Mouse (Mus musculus): ENCODE measurements around the gene Fgd4. TPM values are rescaled to one million over a fixed set of nuclear protein-coding genes. Genes with fewer than 3 reads are reported as not detected.
A peak's percentile ranks its signal among the peaks of the same experiment; 100 is the strongest.
"Not testable (repeated sequence)": the region's sequence is repeated elsewhere in the genome, so short reads cannot be mapped to it uniquely, and the experiment has no call there.

Gene Fgd4
- total and polyA plus RNA-seq, 2 experiments from 2014 or later = 13.4 to 27.6 TPM

- H3K4me3 ChIP-seq (ENCODE audit: low read length) = no peak overlapping the region
- no peak overlapping the region for H3K4me2 ChIP-seq (ENCODE audit: low read depth, low read length)
- H3K36me3 ChIP-seq (ENCODE audit: insufficient read depth, low read length) = no peaks in the 10 kb centered on the region
- 82% methylated on average over 2 of the region's 2 CpGs for WGBS
- H3K4me1 ChIP-seq (ENCODE audit: insufficient read depth, low read length) = no peaks in the 10 kb centered on the region
- no peak for DNase-seq (ENCODE audit: low spot score)
- no peak for TF ChIP-seq CTCF (IDR thresholded peaks at IDR 0.05; ENCODE audit: low read depth)
- no peak overlapping the region for H3K9ac ChIP-seq (replicated peaks; ENCODE audit: low read length)
- no peak overlapping the region for H3K27ac ChIP-seq
- ATAC-seq = no peak
- no peaks in the 10 kb centered on the region for H3K27me3 ChIP-seq (ENCODE audit: insufficient read depth, low read length)
- H3K9me3 ChIP-seq (ENCODE audit: low read length) = no peaks in the 10 kb centered on the region
These were observed 51.2 kb downstream of the Fgd4 start for GRCm38 (mm10) chr16:16549105-16549504.

DNA sequence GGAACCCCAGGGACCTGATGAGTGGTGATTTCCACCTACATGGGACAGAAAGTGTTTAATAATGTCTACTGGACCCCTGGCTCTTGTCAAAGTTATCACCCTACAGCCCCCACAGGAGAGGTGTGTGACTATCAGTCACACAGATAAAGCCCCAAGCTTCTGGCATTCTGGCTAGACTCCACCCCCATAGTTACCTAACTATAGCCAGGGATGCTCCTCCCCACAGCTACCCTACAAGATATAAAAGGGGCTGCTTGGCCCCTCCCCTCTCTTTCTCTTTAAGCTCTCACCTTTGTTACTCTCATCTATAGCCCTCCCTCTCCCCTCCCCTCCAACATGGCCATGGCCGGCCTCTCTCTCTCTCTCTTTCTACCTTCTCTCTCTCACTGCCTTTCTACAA, 53.7 kb downstream of the Fgd4 start:
- H3K4me2 ChIP-seq (ENCODE audit: low read depth, low read length) = no peak overlapping the region
- H3K27ac ChIP-seq = no peak overlapping the region
- DNase-seq (ENCODE audit: low spot score) (no peak), ATAC-seq (no peak)
- TF ChIP-seq CTCF (IDR thresholded peaks at IDR 0.05; ENCODE audit: low read depth) = no peak
- no peaks in the 10 kb centered on the region for H3K9me3 ChIP-seq (ENCODE audit: low read length)
- no peaks in the 10 kb centered on the region for H3K27me3 ChIP-seq (ENCODE audit: insufficient read depth, low read length)
- 22% methylated on average over 1 of the region's 1 CpGs for WGBS
- H3K4me3 ChIP-seq (ENCODE audit: low read length) = no peak overlapping the region
- no peaks in the 10 kb centered on the region for H3K36me3 ChIP-seq (ENCODE audit: insufficient read depth, low read length)
- H3K9ac ChIP-seq (replicated peaks; ENCODE audit: low read length) = no peak overlapping the region
- no peaks in the 10 kb centered on the region for H3K4me1 ChIP-seq (ENCODE audit: insufficient read depth, low read length)

DNA sequence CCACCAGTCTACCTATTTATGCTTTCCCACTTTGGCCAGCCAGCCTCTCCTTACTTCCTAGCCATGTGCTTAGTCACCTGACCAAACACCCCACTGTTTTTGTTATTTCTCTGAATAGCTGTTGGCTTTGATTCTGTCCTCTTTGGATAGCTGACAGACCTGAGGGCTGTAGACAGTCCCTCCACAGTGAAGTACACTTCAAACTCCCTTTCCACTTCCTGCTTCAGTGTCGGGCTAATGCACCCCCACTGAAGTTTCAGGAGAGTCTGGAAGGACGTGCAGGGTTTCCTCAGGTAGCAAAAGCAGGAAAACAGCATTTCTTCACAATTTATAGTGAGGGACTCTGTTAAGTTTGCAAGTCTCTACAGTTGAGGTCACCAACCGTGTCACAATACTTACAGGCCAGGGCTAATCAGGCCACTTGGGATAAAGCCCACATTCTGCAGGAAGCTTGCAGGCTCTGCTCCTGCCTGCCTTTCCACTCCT, 57.4 kb downstream of the Fgd4 start:
- Histone ChIP-seq H3K27ac (no peak overlapping the region), H3K36me3 (ENCODE audit: insufficient read depth, low read length) (no peaks in the 10 kb centered on the region), H3K27me3 (ENCODE audit: insufficient read depth, low read length) (no peaks in the 10 kb centered on the region), H3K4me2 (ENCODE audit: low read depth, low read length) (no peak overlapping the region), H3K4me1 (ENCODE audit: insufficient read depth, low read length) (no peaks in the 10 kb centered on the region), H3K9ac (replicated peaks; ENCODE audit: low read length) (no peak overlapping the region), H3K4me3 (ENCODE audit: low read length) (no peak overlapping the region), H3K9me3 (ENCODE audit: low read length) (no peaks in the 10 kb centered on the region)
- ATAC-seq = no peak
- DNase-seq (ENCODE audit: low spot score) = peak; percentile 28
- WGBS = 57% methylated on average over 3 of the region's 3 CpGs
- no peak for TF ChIP-seq CTCF (IDR thresholded peaks at IDR 0.05; ENCODE audit: low read depth)

- not testable (repeated sequence) for DNase-seq (ENCODE audit: low spot score)
These were observed 61.0 kb downstream of the Fgd4 start for GRCm38 (mm10) chr16:16539396-16539795.

GRCm38 (mm10) chr16:16535232-16535631, 65.1 kb downstream of the Fgd4 start:
- ATAC-seq (no peak), DNase-seq (ENCODE audit: low spot score) (no peak)
- TF ChIP-seq CTCF (IDR thresholded peaks at IDR 0.05; ENCODE audit: low read depth) = no peak
- Histone ChIP-seq H3K27me3 (ENCODE audit: insufficient read depth, low read length) (no peaks in the 10 kb centered on the region), H3K4me3 (ENCODE audit: low read length) (no peak overlapping the region), H3K27ac (no peak overlapping the region), H3K9me3 (ENCODE audit: low read length) (no peaks in the 10 kb centered on the region), H3K36me3 (ENCODE audit: insufficient read depth, low read length) (no peaks in the 10 kb centered on the region), H3K4me2 (ENCODE audit: low read depth, low read length) (no peak overlapping the region), H3K9ac (replicated peaks; ENCODE audit: low read length) (no peak overlapping the region), H3K4me1 (ENCODE audit: insufficient read depth, low read length) (no peaks in the 10 kb centered on the region)
- 63% methylated on average over 2 of the region's 2 CpGs for WGBS

More at GRCm38 (mm10) chr16:16539396-16539795, 61.0 kb downstream of the Fgd4 start:
- WGBS = 77% methylated on average over 2 of the region's 2 CpGs
- H3K36me3 ChIP-seq (ENCODE audit: insufficient read depth, low read length); H3K9ac ChIP-seq (replicated peaks; ENCODE audit: low read length); H3K4me2 ChIP-seq (ENCODE audit: low read depth, low read length); H3K4me3 ChIP-seq (ENCODE audit: low read length); ATAC-seq; H3K4me1 ChIP-seq (ENCODE audit: insufficient read depth, low read length); H3K27ac ChIP-seq; H3K9me3 ChIP-seq (ENCODE audit: low read length); H3K27me3 ChIP-seq (ENCODE audit: insufficient read depth, low read length): not testable (repeated sequence)

DNA sequence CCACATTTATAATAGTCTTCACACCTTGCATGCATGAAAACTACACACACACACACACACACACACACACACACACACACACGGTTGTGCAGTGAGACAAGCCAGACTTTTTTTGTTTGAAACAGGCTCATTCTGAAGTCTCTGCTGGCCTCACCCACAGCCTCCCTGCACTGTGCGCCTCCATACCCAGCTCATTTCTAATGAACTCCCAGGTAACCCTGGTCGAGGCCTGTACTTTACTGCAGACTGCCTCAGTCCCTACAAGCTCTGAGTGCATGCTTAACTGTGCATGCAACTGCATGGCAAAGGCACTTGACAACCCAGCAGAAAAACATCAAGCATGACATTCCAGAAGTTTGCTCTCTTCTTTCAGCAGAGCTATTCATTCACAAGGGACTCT, 72.3 kb downstream of the Fgd4 start:
- no peaks in the 10 kb centered on the region for H3K36me3 ChIP-seq (ENCODE audit: insufficient read depth, low read length)
- no peak overlapping the region for H3K9ac ChIP-seq (replicated peaks; ENCODE audit: low read length)
- no peak for TF ChIP-seq CTCF (IDR thresholded peaks at IDR 0.05; ENCODE audit: low read depth)
- ATAC-seq (no peak), DNase-seq (ENCODE audit: low spot score) (peak; percentile 6)
- H3K4me1 ChIP-seq (ENCODE audit: insufficient read depth, low read length) = peaks cover 4% of the 10 kb centered on the region; the same call in 1 of the 2 replicates
- no peaks in the 10 kb centered on the region for H3K9me3 ChIP-seq (ENCODE audit: low read length)
- H3K4me2 ChIP-seq (ENCODE audit: low read depth, low read length) = no peak overlapping the region
- H3K27ac ChIP-seq = no peak overlapping the region
- no peak overlapping the region for H3K4me3 ChIP-seq (ENCODE audit: low read length)
- H3K27me3 ChIP-seq (ENCODE audit: insufficient read depth, low read length) = no peaks in the 10 kb centered on the region
- WGBS = 42% methylated on average over 3 of the region's 3 CpGs

DNA sequence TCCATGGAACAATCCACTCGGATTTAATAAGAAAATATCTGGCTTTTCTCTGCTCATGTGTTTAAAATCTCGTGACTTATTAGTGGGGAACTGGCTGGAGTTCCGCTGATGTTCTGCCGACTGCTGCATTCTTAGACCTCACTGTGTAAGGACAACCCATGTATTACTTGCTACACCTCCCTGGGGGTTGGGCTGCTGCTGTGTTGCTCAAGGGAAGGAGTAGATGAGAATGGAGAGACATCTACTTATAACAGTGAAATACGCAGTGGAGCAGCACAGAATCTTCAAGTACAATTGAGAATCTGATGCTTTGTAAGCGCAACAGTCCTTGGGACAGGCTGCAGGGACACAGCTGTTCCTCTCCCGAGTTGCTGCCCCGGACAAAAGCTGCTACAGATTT, 73.1 kb downstream of the Fgd4 start:
- Histone ChIP-seq H3K27ac (peak overlapping the region; percentile 32; the same call in 1 of the 2 replicates), H3K27me3 (ENCODE audit: insufficient read depth, low read length) (no peaks in the 10 kb centered on the region), H3K4me3 (ENCODE audit: low read length) (no peak overlapping the region), H3K9ac (replicated peaks; ENCODE audit: low read length) (no peak overlapping the region), H3K4me1 (ENCODE audit: insufficient read depth, low read length) (peaks cover 4% of the 10 kb centered on the region; the same call in 1 of the 2 replicates), H3K4me2 (ENCODE audit: low read depth, low read length) (peak overlapping the region; percentile 21), H3K9me3 (ENCODE audit: low read length) (no peaks in the 10 kb centered on the region), H3K36me3 (ENCODE audit: insufficient read depth, low read length) (no peaks in the 10 kb centered on the region)
- DNase-seq (ENCODE audit: low spot score) = peak; percentile 26
- no peak for TF ChIP-seq CTCF (IDR thresholded peaks at IDR 0.05; ENCODE audit: low read depth)
- 31% methylated on average over 8 of the region's 8 CpGs for WGBS
- 0 out of 2 replicates have a peak, but pooled peaks have one; percentile 61 for ATAC-seq
